Mouse (Mus musculus): Measurements from ENCODE around the gene Olfr883.

The Olfr883 gene

GRCm38 (mm10) chr9:38025508-38025907 lies at the start of gene Olfr883:
Gene Olfr883, plus strand, starts transcription at chr9:38025808.
- DNase-seq = no peak

DNA sequence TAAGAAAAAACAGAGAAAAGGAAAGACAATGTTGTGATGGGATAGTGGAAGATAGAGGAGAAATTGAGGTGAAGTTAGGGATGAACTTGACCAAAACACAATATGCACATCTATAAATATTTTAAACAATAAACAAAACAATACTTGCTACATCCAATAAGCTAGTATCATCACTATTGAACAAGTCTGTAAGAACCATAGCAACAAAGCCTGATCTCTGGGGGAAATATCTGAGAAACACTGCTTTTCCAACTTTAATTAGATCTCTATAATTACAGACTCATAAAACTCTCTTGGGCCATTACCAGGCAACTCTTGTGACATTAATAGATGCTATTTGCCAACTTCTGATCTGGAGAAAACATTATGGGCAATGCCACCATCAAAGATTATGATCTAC lies 34.1 kb upstream of the Olfr883 start, which contains the start of gene Olfr881:
Gene Olfr881 (plus strand): TSS at position 301 of the 400 bp plus-strand sequence.
- DNase-seq = no peak

- no peak for DNase-seq
Observed at GRCm38 (mm10) chr9:37998581-37999204, 26.9 kb upstream of the Olfr883 start.

DNA sequence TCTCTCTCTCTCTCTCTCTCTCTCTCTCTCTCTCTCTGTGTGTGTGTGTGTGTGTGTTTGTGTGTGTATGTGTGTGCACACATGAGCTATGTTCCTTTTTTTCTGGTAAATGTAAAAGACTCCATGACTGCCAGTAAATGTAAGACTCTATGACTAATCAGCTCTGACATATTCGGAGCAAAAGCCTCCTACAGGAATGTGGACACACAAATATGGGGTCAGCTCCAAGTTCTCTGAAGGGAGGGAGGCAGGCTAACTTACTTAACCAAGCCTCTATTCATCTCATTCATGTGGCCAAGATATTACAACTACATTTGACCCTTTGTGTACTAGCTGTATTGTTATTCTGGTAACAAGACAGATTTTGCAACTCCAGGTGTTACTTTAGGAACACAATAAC lies 25.6 kb upstream of the Olfr883 start:
- DNase-seq = no peak

DNA sequence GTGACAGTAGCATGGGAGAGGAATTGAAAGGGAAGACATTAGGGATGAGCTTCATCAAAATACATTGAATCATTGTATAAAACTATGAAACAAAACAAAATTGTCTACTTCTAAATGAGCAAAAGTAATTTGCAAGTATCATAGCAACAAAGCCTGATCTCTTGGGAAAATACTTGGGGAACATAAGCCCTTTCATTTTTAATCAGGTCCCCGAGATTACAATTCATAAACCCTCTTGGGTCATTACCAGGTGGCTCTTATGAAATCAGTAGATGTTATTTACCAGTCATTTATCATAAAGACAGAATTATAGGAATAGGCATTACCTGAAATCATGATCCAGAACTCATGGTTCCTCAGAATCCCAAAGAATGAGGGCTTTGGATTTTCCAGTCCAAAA lies 20.6 kb downstream of the Olfr883 start, which contains the start of gene Olfr884:
Gene Olfr884 (plus strand): TSS at position 301 of the 400 bp plus-strand sequence.
- no peak for DNase-seq

DNA sequence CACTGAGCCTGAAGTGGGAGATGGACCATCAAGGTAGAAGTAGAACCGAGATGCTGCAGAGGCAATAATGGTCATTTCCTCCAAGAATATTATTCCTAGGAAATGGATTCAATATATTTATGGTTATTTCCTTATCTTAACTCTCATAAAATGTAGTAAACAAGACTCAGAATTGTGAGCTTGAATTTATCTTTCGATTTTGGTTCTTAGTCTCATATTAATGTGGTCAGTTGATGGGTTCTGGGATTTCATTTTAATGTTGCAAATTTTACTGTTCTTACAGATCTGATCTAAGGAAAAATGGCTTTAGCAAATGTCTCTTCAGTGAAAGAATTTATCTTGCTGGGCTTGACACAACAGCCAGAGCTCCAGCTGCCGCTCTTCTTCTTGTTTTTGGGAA lies 35.4 kb downstream of the Olfr883 start, which contains the start of gene Olfr885:
Gene Olfr885 (plus strand): TSS at position 301 of the 400 bp plus-strand sequence.
- no peak for DNase-seq

Data from layer of hippocampus, adult 9-11 months (tissue).